Mouse (Mus musculus): ENCODE data around the gene 2310030G06Rik. TPM values are rescaled to one million over a fixed set of nuclear protein-coding genes. Genes with fewer than 3 reads are reported as not detected.

Gene 2310030G06Rik
- polyA plus RNA-seq (2012; rRNA removed) (1.8 and 2.2 TPM in 2 replicates), polyA plus RNA-seq (2014; fragmentation: Nextera tagmentation; extraction: Ambion mirVana) (2.1 and 2.3 TPM in 2 replicates)

DNA sequence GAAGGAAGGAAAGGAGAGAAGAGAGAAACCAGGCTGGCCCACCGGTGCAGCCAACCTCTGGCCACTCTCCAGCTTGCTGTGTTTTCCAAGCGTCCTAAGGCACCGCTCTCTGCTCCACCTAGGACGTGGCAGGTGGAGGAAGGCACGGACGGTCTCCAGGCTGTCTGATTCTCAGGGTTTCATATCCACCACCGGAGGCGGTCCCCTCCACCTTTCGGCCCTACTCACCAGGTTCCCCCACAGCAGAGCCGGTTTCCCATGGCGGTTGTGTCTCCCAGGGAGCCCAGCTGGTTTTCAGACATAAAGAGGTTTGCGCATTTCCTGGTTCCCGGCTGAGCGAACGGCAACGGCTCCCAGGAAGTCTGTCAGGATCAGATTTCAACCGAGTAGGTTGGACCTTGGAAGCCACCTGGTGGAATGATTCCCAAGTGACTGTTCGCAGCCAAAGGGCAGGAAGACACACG, at the start of gene 2310030G06Rik:
2310030G06Rik (minus strand) TSS at position 323 of the 464 bp plus-strand sequence.
- H3K27ac ChIP-seq: no peak within 1 kb of the TSS
- H3K4me1 ChIP-seq (replicated peaks; ENCODE audit: control insufficient read depth in 2 of 2, insufficient read depth in 2 of 2, low read length in 1 of 2): no peaks in the 10 kb centered on the region
- WGBS (ENCODE audit: insufficient replicate concordance): 9% methylated on average over 19 of the region's 19 CpGs
- no peaks in the 10 kb centered on the region for H3K36me3 ChIP-seq (replicated peaks; ENCODE audit: control insufficient read depth, insufficient read depth, low read depth)
- peak within 1 kb of the TSS; percentile 39 to 57 for H3K4me3 ChIP-seq (ENCODE audit: insufficient read depth in 1 of 2, low read depth in 2 of 2, low read length in 2 of 2)
- H3K4me2 ChIP-seq (ENCODE audit: low read depth): peak within 1 kb of the TSS; percentile 35
- TF ChIP-seq EP300 (IDR thresholded peaks at IDR 0.05; ENCODE audit: low read depth) (no peak), CTCF (IDR thresholded peaks at IDR 0.05; ENCODE audit: low read depth) (0 out of 2 replicates have a peak, but pooled peaks have one; percentile 17)
- no peaks in the 10 kb centered on the region for H3K9me3 ChIP-seq (ENCODE audit: control insufficient read depth, low read length)
- no peak for DNase-seq (ENCODE audit: low read depth in 3 of 3, low spot score in 3 of 3)
- H3K27me3 ChIP-seq (ENCODE audit: control insufficient read depth, insufficient read depth, low read length): no peaks in the 10 kb centered on the region; the same call in 1 of the 2 replicates
- ATAC-seq (ENCODE audit: insufficient read depth): peak; percentile 37; the same call in 1 of the 2 replicates
- peak within 1 kb of the TSS; percentile 40 for H3K9ac ChIP-seq (replicated peaks)

- DNase-seq (ENCODE audit: low read depth in 3 of 3, low spot score in 3 of 3) (no peak), ATAC-seq (ENCODE audit: insufficient read depth) (no peak)
- 82% methylated on average over 3 of the region's 3 CpGs for WGBS (ENCODE audit: insufficient replicate concordance)
- Histone ChIP-seq H3K9ac (replicated peaks) (no peak overlapping the region), H3K4me1 (replicated peaks; ENCODE audit: control insufficient read depth in 2 of 2, insufficient read depth in 2 of 2, low read length in 1 of 2) (no peaks in the 10 kb centered on the region), H3K27ac (no peak overlapping the region), H3K4me2 (ENCODE audit: low read depth) (no peak overlapping the region), H3K4me3 (ENCODE audit: insufficient read depth in 1 of 2, low read depth in 2 of 2, low read length in 2 of 2) (no peak overlapping the region), H3K27me3 (ENCODE audit: control insufficient read depth, insufficient read depth, low read length) (no peaks in the 10 kb centered on the region), H3K9me3 (ENCODE audit: control insufficient read depth, low read length) (no peaks in the 10 kb centered on the region), H3K36me3 (replicated peaks; ENCODE audit: control insufficient read depth, insufficient read depth, low read depth) (no peaks in the 10 kb centered on the region; the same call in 1 of the 2 replicates)
- no peak for TF ChIP-seq CTCF (IDR thresholded peaks at IDR 0.05; ENCODE audit: low read depth)
- no peak for TF ChIP-seq EP300 (IDR thresholded peaks at IDR 0.05; ENCODE audit: low read depth)
These were observed 48.9 kb upstream of the 2310030G06Rik start for GRCm38 (mm10) chr9:50795266-50795665.

GRCm38 (mm10) chr9:50782155-50782554, 35.8 kb upstream of the 2310030G06Rik start:
- no peak overlapping the region for H3K4me2 ChIP-seq (ENCODE audit: low read depth)
- DNase-seq (ENCODE audit: low read depth in 3 of 3, low spot score in 3 of 3) (peak in 1 of 3 experiments; percentile 23), ATAC-seq (ENCODE audit: insufficient read depth) (no peak)
- H3K27ac ChIP-seq: no peak overlapping the region
- TF ChIP-seq CTCF (IDR thresholded peaks at IDR 0.05; ENCODE audit: low read depth): peak; percentile 82
- no peak for TF ChIP-seq EP300 (IDR thresholded peaks at IDR 0.05; ENCODE audit: low read depth)
- no peak overlapping the region for H3K9ac ChIP-seq (replicated peaks)
- 66% methylated on average over 2 of the region's 2 CpGs for WGBS (ENCODE audit: insufficient replicate concordance)
- peaks cover 12% of the 10 kb centered on the region for H3K36me3 ChIP-seq (replicated peaks; ENCODE audit: control insufficient read depth, insufficient read depth, low read depth)
- H3K4me1 ChIP-seq (replicated peaks; ENCODE audit: control insufficient read depth in 2 of 2, insufficient read depth in 2 of 2, low read length in 1 of 2): no peaks in the 10 kb centered on the region
- no peaks in the 10 kb centered on the region for H3K27me3 ChIP-seq (ENCODE audit: control insufficient read depth, insufficient read depth, low read length)
- no peak overlapping the region for H3K4me3 ChIP-seq (ENCODE audit: insufficient read depth in 1 of 2, low read depth in 2 of 2, low read length in 2 of 2)
- no peaks in the 10 kb centered on the region for H3K9me3 ChIP-seq (ENCODE audit: control insufficient read depth, low read length)

GRCm38 (mm10) chr9:50776162-50776760, 29.9 kb upstream of the 2310030G06Rik start:
- H3K4me1 ChIP-seq (replicated peaks; ENCODE audit: control insufficient read depth in 2 of 2, insufficient read depth in 2 of 2, low read length in 1 of 2): peaks cover 5 to 22% of the 10 kb centered on the region in 2 experiments; a peak in 3 of 4 replicates
- TF ChIP-seq EP300 (IDR thresholded peaks at IDR 0.05; ENCODE audit: low read depth) (no peak), CTCF (IDR thresholded peaks at IDR 0.05; ENCODE audit: low read depth) (no peak)
- ATAC-seq (ENCODE audit: insufficient read depth) (no peak), DNase-seq (ENCODE audit: low read depth in 3 of 3, low spot score in 3 of 3) (no peak)
- peak overlapping the region; percentile 69 to 90 for H3K4me3 ChIP-seq (ENCODE audit: insufficient read depth in 1 of 2, low read depth in 2 of 2, low read length in 2 of 2)
- peaks cover 15% of the 10 kb centered on the region for H3K36me3 ChIP-seq (replicated peaks; ENCODE audit: control insufficient read depth, insufficient read depth, low read depth)
- WGBS (ENCODE audit: insufficient replicate concordance): 48% methylated on average over 11 of the region's 11 CpGs
- peak overlapping the region; percentile 92 for H3K4me2 ChIP-seq (ENCODE audit: low read depth)
- H3K9me3 ChIP-seq (ENCODE audit: control insufficient read depth, low read length): no peaks in the 10 kb centered on the region
- no peaks in the 10 kb centered on the region for H3K27me3 ChIP-seq (ENCODE audit: control insufficient read depth, insufficient read depth, low read length)
- peak overlapping the region; percentile 26 for H3K27ac ChIP-seq
- peak overlapping the region; percentile 84 for H3K9ac ChIP-seq (replicated peaks)

DNA sequence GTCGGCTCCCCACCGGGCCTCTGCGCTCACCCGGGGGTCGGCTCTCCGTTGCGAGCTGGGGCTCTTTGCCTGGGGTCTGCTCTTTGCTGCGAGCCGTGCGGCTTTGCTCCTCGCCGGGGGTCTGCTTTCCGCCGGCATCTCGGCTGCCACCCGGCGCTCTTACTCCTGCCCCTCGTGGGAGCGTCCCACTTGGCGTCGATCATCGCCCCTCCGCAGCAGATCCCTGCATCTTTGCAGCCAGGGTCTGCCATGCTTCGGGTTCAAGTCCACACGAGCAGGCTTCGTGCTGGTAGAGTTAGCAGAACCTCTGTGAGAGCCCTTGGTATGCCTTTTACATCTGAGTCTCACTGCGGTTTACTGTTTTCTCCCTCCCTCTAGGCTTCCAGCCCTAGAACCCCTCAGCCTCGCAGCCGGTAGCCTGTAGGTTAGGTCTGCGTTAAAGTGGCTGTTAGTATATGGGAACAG, 29.4 kb upstream of the 2310030G06Rik start:
- Histone ChIP-seq H3K9ac (replicated peaks) (peak overlapping the region; percentile 84), H3K4me1 (replicated peaks; ENCODE audit: control insufficient read depth in 2 of 2, insufficient read depth in 2 of 2, low read length in 1 of 2) (peaks cover 5 to 22% of the 10 kb centered on the region in 2 experiments; a peak in 3 of 4 replicates), H3K4me2 (ENCODE audit: low read depth) (peak overlapping the region; percentile 92), H3K36me3 (replicated peaks; ENCODE audit: control insufficient read depth, insufficient read depth, low read depth) (peaks cover 13% of the 10 kb centered on the region), H3K27ac (peak overlapping the region; percentile 26), H3K27me3 (ENCODE audit: control insufficient read depth, insufficient read depth, low read length) (no peaks in the 10 kb centered on the region), H3K9me3 (ENCODE audit: control insufficient read depth, low read length) (no peaks in the 10 kb centered on the region), H3K4me3 (ENCODE audit: insufficient read depth in 1 of 2, low read depth in 2 of 2, low read length in 2 of 2) (peak overlapping the region; percentile 69 to 90)
- no peak for TF ChIP-seq EP300 (IDR thresholded peaks at IDR 0.05; ENCODE audit: low read depth)
- TF ChIP-seq CTCF (IDR thresholded peaks at IDR 0.05; ENCODE audit: low read depth): peak; percentile 8; the same call in 1 of the 2 replicates
- under 1% methylated on average over 29 of the region's 30 CpGs for WGBS (ENCODE audit: insufficient replicate concordance)
- peak; percentile 40 for ATAC-seq (ENCODE audit: insufficient read depth)
- DNase-seq (ENCODE audit: low read depth in 3 of 3, low spot score in 3 of 3): peak in 1 of 3 experiments; percentile 17

All from liver, embryonic 14.5 days (tissue).